Mouse (Mus musculus) embryonic facial prominence, embryonic 11.5 days (tissue): ENCODE results near the gene Nr2f1. TPM values are rescaled to one million over a fixed set of nuclear protein-coding genes. Genes with fewer than 3 reads are reported as not detected.
A peak's percentile ranks its signal among the peaks of the same experiment; 100 is the strongest.

Experiments used
- ATAC-seq: fragments of 200-750 bp; cut with Nextera tagmentation; replicated peaks from 2 replicates; pipeline ENCODE4 v1.8.0; 2017; ENCODE audit warnings: low read depth; ENCODE audit not compliant: insufficient number of reproducible peaks, low FRiP score, low TSS enrichment
- DNase-seq: peaks from one replicate; pipeline ENCODE4 v3.0.0-alpha.2; 2015; ENCODE audit warnings: low spot score
- H3K27ac ChIP-seq: fragments of 300-500 bp; sonication (generic); replicated peaks from 2 replicates; pipeline ENCODE4 v1.5.1; 2014; ENCODE audit warnings: mild to moderate bottlenecking, low read depth, low read length, control low read depth
- H3K27me3 ChIP-seq: fragments of 300-500 bp; sonication (generic); 2 replicates; pipeline ENCODE4 v1.6.1; 2014; ENCODE audit warnings: mild to moderate bottlenecking, low read length, moderate library complexity, mixed read lengths; ENCODE audit not compliant: control insufficient read depth, insufficient read depth
- H3K36me3 ChIP-seq: fragments of 300-500 bp; sonication (generic); replicated peaks from 2 replicates; pipeline ENCODE4 v1.6.1; 2014; ENCODE audit warnings: low read depth, mild to moderate bottlenecking, low read length, moderate library complexity, mixed read lengths; ENCODE audit not compliant: control insufficient read depth, insufficient read depth
- H3K4me1 ChIP-seq: fragments of 300-500 bp; sonication (generic); 2 replicates; pipeline ENCODE4 v1.6.1; 2014; ENCODE audit warnings: low read length, mixed read lengths; ENCODE audit not compliant: control insufficient read depth, insufficient read depth
- H3K4me2 ChIP-seq: fragments of 300-500 bp; sonication (generic); 2 replicates; pipeline ENCODE4 v1.6.1; 2014; ENCODE audit warnings: low read depth, mild to moderate bottlenecking, control low read depth, low read length, moderate library complexity
- H3K4me3 ChIP-seq: fragments of 300-500 bp; sonication (generic); 2 replicates; pipeline ENCODE4 v1.5.1; 2014; ENCODE audit warnings: low read depth, low read length, control low read depth
- H3K9ac ChIP-seq: fragments of 300-500 bp; sonication (generic); replicated peaks from 2 replicates; pipeline ENCODE4 v1.6.1; 2014; ENCODE audit warnings: mild to moderate bottlenecking, control low read depth, low read length
- H3K9me3 ChIP-seq: fragments of 300-500 bp; sonication (generic); replicated peaks from 2 replicates; pipeline ENCODE4 v1.6.1; 2016; ENCODE audit warnings: mild to moderate bottlenecking, low read length, inconsistent platforms, mixed read lengths; ENCODE audit not compliant: control insufficient read depth
- WGBS: fragments of 180-500 bp; shearing (Covaris S2); extraction: QIAGEN DNeasy Blood & Tissue Kit; methylation state at CpG from one replicate; pipeline ENCODE4 v1.1.7; 2014; 5-methylcytosine and 5-hydroxymethylcytosine counted together
- polyA plus RNA-seq: library from polyadenylated mRNA; unstranded; fragments of >200 nt; fragmentation: Nextera tagmentation; extraction: Ambion mirVana; gene quantifications from 2 replicates; pipeline ENCODE4 v1.2.1, GENCODE M21; 2014

Nr2f1 gene
- polyA plus RNA-seq, 1 experiment from 2014 or later: 57.3 TPM

DNA sequence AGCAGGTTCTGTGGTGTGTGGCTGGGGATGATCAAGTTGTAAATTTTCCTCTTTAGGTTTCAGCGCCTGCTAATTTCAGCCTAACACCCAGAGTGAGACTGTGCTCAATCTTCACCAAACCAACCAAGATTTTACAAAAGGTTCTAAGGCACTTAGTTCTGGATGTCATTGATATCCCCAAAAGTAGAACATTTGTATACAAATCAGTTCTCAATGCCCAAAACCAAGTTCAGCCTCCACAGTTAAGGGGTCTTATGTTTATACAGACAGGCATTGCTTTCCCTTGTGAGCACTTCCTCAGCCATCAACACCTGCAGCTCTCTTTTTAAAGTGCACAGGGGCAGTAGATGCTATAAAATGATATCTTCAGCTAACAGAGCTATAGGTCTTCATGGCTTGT is 24.7 kb downstream of the Nr2f1 start:
- H3K4me2 ChIP-seq: no peak overlapping the region
- ATAC-seq (no peak), DNase-seq (no peak)
- no peak overlapping the region for H3K4me3 ChIP-seq
- H3K36me3 ChIP-seq: no peaks in the 10 kb centered on the region
- H3K9ac ChIP-seq: no peak overlapping the region
- no peaks in the 10 kb centered on the region for H3K9me3 ChIP-seq
- 13% methylated on average over 1 of the region's 1 CpGs for WGBS
- H3K27me3 ChIP-seq: peaks cover 23% of the 10 kb centered on the region
- no peak overlapping the region for H3K27ac ChIP-seq
- no peaks in the 10 kb centered on the region for H3K4me1 ChIP-seq

DNA sequence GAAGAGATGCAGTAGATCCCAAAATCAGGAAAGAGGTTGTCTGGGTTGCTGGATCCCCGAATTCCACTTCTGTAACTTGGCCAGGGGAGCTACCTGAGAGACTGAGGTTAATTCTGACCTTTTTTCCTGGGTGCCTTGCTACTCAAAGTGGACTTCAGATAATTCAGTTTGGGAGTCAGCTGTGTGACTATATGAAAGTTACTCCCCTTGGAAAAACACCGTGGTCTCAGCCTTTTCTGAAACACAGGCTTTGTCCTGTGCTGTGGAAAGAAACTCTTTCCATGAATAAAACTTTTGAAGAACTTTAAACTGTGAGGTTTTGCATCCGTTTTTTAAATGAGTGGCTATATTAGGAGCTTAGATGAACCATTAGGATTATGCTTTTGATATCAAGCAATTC is 25.4 kb downstream of the Nr2f1 start:
- Histone ChIP-seq H3K4me2 (no peak overlapping the region), H3K4me3 (no peak overlapping the region), H3K4me1 (no peaks in the 10 kb centered on the region), H3K9me3 (no peaks in the 10 kb centered on the region), H3K27ac (no peak overlapping the region), H3K27me3 (peaks cover 23% of the 10 kb centered on the region), H3K36me3 (no peaks in the 10 kb centered on the region), H3K9ac (no peak overlapping the region)
- ATAC-seq (no peak), DNase-seq (no peak)
- 4% methylated on average over 3 of the region's 3 CpGs for WGBS

DNA sequence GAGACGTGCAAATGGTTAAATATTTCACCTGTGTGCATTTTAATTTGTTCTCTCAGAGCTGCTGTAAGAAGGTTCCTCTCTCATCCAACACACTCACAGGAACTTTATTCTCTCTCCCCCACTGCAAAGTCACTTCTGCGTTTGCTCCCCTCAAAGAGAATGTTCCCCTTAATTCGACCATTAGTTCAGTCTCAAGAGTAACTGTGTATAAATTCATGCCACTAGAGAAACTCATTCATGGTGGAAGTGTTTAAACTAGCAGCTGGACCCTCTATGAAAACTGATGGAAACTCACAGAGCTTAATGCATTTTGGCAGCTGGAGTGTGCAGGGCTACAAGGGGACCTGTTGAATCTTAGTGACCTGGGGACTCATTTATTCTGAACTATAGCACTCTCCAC is 26.7 kb downstream of the Nr2f1 start:
- Histone ChIP-seq H3K27me3 (peaks cover 20% of the 10 kb centered on the region), H3K4me3 (no peak overlapping the region), H3K4me2 (no peak overlapping the region)

DNA sequence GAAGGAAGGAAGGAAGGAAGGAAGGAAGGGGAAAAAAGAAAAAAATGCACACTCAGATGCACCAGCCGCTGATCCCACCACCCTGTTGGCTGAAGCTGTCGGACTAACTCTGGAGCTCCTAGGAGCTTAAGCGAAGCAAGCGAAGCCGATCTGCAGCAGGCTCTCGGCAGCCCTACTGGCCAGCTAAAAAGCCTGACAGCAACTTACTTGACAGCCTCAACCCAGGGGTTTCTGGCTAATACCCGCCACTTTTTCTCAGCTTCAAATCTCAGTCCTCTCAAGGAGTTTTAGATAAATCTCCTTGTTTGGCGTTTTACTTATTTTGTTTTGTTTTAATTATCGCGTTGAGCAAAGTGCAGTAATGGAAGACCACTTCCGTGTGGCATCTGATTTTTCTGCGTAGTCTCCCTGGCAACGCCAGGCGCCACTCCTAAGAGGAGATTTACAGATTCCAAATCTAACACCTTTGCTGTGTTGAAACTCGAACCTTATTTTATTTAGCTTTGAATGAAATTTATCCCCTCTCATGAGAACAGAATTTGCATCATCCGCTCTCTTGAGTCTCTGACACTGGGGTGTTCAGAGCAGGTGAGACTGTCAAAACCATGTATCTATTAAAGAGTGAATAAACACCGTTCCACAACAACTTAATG is 27.4 kb downstream of the Nr2f1 start:
- 1% methylated on average over 17 of the region's 17 CpGs for WGBS
- no peak overlapping the region for H3K27ac ChIP-seq

More for the DNA sequence above, 26.7 kb downstream of the Nr2f1 start:
- Histone ChIP-seq H3K9me3 (no peaks in the 10 kb centered on the region), H3K36me3 (no peaks in the 10 kb centered on the region), H3K4me1 (no peaks in the 10 kb centered on the region), H3K27ac (no peak overlapping the region), H3K9ac (no peak overlapping the region)
- no peak for DNase-seq
- WGBS: 5% methylated on average over 3 of the region's 3 CpGs
- no peak for ATAC-seq

DNA sequence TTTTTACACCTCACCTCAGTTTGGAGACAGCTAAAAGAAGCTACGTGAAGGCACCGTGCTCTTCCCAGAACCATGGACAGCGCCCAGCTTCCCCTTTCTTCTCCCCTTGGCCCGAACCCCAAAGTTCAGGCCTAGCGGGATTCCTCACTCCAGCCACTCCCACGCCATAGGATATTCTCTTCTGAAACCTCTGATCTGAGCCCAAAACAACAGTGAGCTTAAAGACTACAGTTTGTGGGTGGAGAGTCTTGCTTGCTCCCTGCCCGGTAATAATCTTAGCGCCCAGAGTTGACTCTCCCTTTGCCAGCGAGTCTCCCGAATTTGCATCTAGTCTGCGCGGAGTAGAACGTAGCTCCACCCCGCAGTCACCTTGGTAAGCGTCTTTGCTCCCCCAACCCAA is 28.2 kb downstream of the Nr2f1 start:
- H3K9ac ChIP-seq: no peak overlapping the region
- no peak overlapping the region for H3K27ac ChIP-seq
- H3K4me3 ChIP-seq: 0 out of 2 replicates have a peak overlapping the region, but pooled peaks have one; percentile 2
- WGBS: 2% methylated on average over 15 of the region's 15 CpGs
- ATAC-seq (no peak), DNase-seq (peak; percentile 76)
- peaks cover 18% of the 10 kb centered on the region for H3K27me3 ChIP-seq
- H3K9me3 ChIP-seq: no peaks in the 10 kb centered on the region
- peak overlapping the region; percentile 13; the same call in 1 of the 2 replicates for H3K4me2 ChIP-seq
- H3K4me1 ChIP-seq: no peaks in the 10 kb centered on the region
- no peaks in the 10 kb centered on the region for H3K36me3 ChIP-seq

More for the DNA sequence above, 27.4 kb downstream of the Nr2f1 start:
- no peaks in the 10 kb centered on the region for H3K9me3 ChIP-seq
- H3K4me2 ChIP-seq: no peak overlapping the region
- peaks cover 20% of the 10 kb centered on the region for H3K27me3 ChIP-seq
- H3K4me3 ChIP-seq: no peak overlapping the region
- H3K4me1 ChIP-seq: no peaks in the 10 kb centered on the region
- H3K36me3 ChIP-seq: no peaks in the 10 kb centered on the region
- DNase-seq: no peak
- no peak overlapping the region for H3K9ac ChIP-seq
- ATAC-seq: no peak

DNA sequence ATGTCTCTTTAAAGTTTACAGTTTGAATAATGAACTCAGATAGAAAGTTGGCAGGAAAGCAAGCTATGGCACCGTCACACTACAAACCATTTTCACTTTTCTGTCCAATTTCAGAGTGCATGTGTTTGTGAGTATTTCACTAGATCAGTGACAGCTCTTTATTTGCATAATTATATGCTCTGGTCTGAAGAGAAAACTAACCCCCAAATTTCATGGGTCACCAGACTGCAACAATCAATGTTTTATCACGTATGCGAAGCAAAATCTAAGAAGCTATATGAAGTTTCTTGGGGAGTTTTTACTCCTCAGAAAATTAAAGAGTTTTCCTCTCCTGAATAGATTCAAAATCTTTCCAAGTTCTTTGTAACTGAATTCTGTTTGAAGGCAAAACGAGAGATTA is 31.4 kb downstream of the Nr2f1 start:
- no peak for ATAC-seq
- Histone ChIP-seq H3K4me1 (no peaks in the 10 kb centered on the region), H3K4me2 (no peak overlapping the region), H3K9ac (no peak overlapping the region), H3K27me3 (peaks cover 17% of the 10 kb centered on the region), H3K9me3 (no peaks in the 10 kb centered on the region), H3K4me3 (no peak overlapping the region), H3K36me3 (no peaks in the 10 kb centered on the region), H3K27ac (no peak overlapping the region)
- WGBS: 31% methylated on average over 4 of the region's 4 CpGs
- no peak for DNase-seq

DNA sequence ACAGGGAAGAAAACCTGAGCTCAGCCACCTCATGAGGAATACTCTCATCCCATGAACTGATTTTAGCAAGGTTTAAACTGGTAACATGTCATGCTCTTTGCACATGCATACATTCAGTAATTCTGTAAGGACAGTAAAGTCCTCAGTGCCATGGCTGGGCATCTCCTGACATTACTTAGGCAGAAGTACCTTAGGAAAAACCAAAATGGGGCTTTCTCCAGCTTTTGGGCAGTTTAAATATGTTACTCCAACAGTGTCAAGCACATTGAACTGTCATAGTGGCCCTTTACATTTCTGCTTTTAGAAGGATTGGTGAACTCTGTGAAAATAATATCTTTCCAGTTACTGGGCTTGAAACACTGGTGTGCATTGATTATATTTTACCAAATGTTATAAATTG is 34.6 kb downstream of the Nr2f1 start:
- Histone ChIP-seq H3K4me3 (no peak overlapping the region), H3K36me3 (no peaks in the 10 kb centered on the region), H3K4me1 (no peaks in the 10 kb centered on the region), H3K27me3 (0 out of 2 replicates have a peak, but pooled peaks cover 5% of the 10 kb centered on the region), H3K9me3 (no peaks in the 10 kb centered on the region), H3K9ac (no peak overlapping the region), H3K27ac (no peak overlapping the region), H3K4me2 (no peak overlapping the region)
- DNase-seq (no peak), ATAC-seq (no peak)

DNA sequence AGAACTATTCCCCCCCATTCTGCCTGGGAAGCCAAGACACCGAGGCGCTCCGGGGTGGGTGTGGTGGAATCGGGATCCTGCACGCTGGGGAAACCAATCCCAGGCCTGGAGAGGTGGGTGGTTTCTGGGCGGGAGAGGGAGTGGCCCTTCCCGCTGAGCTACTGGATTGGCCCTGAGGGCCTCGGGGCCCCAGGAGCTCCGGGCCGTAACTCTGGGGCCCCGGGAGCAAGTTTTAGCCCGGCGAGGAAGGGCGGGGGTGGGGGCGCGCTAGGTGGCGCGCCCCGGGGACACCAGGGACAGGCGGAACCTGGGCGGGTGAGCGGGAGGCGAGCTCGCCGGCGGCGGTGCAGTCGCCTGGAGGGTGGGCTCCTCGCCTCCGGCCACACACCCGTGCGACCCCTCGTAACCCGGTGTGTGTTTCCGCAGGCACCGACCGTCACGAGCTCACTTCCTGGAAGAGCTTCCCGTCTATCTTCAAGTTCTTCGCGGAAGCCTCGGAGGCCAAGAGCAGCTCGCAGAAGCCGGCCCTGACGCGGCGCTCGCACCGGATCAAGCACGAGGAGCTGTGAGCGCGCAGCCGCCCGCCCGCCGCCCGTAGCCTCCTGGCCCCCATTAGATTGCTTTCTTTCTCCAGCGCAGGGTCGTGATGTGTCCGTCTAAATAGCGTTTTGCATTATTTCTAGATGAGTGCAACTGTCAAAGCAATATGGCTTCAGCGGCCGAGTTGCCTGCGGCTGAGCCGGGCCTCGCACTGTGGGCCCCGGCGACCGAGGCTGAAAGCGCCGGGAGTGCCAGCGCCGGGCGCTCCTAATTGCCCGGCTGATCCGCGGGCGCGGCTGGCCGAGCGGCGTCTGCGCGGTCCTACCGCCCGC is 36.2 kb downstream of the Nr2f1 start:
- Histone ChIP-seq H3K27me3 (0 out of 2 replicates have a peak, but pooled peaks cover 5% of the 10 kb centered on the region), H3K4me3 (peak overlapping the region; percentile 54), H3K4me2 (peak overlapping the region; percentile 62), H3K27ac (peak overlapping the region; percentile 83), H3K4me1 (no peaks in the 10 kb centered on the region), H3K9ac (peak overlapping the region; percentile 77), H3K9me3 (no peaks in the 10 kb centered on the region), H3K36me3 (no peaks in the 10 kb centered on the region)
- DNase-seq (peak; percentile 88), ATAC-seq (peak; percentile 94)
- WGBS: under 1% methylated on average over 84 of the region's 86 CpGs
